Mouse (Mus musculus): ENCODE data around the gene Hs6st1. TPM values are rescaled to one million over a fixed set of nuclear protein-coding genes. Genes with fewer than 3 reads are reported as not detected.

The Hs6st1 gene
- polyA plus RNA-seq, 1 experiment = 66.6 TPM

DNA sequence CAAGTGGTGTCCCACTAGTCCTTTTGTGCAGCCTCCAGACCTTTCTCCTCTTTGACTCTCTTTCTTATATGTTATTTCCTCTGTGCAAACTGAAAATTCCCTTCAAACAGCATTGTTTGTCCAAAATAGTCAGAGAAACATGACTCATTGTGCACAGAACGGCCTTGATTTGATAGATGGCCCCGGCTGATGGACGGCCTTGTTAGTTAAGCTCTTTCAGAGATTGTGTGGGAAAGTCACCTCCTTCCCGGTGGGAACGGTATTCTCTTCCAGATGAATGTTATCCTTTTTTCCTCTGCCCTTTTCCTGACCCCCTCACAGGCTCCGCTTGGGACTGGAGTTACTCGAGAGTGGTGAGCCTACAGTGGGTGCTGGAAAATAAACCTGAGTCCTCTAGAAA is 56.9 kb downstream of the Hs6st1 start:
- H3K36me3 ChIP-seq (ENCODE audit: control insufficient read depth, insufficient read depth) = no peaks in the 10 kb centered on the region
- H3K27me3 ChIP-seq (ENCODE audit: control insufficient read depth, insufficient read depth, insufficient read length) = no peaks in the 10 kb centered on the region
- no peaks in the 10 kb centered on the region for H3K79me2 ChIP-seq (ENCODE audit: control insufficient read depth, insufficient read depth)
- no peak overlapping the region for H3ac ChIP-seq (ENCODE audit: control insufficient read depth, insufficient read length)
- H3K4me2 ChIP-seq (ENCODE audit: low read depth) = no peak overlapping the region
- TF ChIP-seq TCF3 (IDR thresholded peaks at IDR 0.05; ENCODE audit: insufficient read length, low read depth) (no peak), E2F4 (IDR thresholded peaks at IDR 0.05; ENCODE audit: insufficient read depth) (no peak), USF1 (IDR thresholded peaks at IDR 0.05; ENCODE audit: low read depth) (no peak), MYOG (IDR thresholded peaks at IDR 0.05; ENCODE audit: control insufficient read depth in 1 of 3, insufficient read depth in 1 of 3, insufficient read length in 2 of 3, low read depth in 2 of 3) (no peak), CEBPB (IDR thresholded peaks at IDR 0.05; ENCODE audit: insufficient read depth, poor library complexity, severe bottlenecking) (no peak), REST (IDR thresholded peaks at IDR 0.05; ENCODE audit: insufficient read depth, insufficient read length) (no peak), SRF (IDR thresholded peaks at IDR 0.05; ENCODE audit: control insufficient read depth, insufficient read length, low read depth) (no peak), POLR2A (IDR thresholded peaks at IDR 0.05; ENCODE audit: insufficient read length, low read depth) (no peak), POLR2AphosphoS2 (IDR thresholded peaks at IDR 0.05; ENCODE audit: insufficient read length, low read depth) (no peak), MAX (IDR thresholded peaks at IDR 0.05; ENCODE audit: low read depth) (no peak), TCF12 (IDR thresholded peaks at IDR 0.05; ENCODE audit: insufficient read depth, poor library complexity, severe bottlenecking) (no peak), MYOD1 (IDR thresholded peaks at IDR 0.05; ENCODE audit: control insufficient read depth in 1 of 3, insufficient read length in 2 of 3, low read depth in 2 of 3) (no peak)
- no peak overlapping the region for H3K4me3 ChIP-seq

DNA sequence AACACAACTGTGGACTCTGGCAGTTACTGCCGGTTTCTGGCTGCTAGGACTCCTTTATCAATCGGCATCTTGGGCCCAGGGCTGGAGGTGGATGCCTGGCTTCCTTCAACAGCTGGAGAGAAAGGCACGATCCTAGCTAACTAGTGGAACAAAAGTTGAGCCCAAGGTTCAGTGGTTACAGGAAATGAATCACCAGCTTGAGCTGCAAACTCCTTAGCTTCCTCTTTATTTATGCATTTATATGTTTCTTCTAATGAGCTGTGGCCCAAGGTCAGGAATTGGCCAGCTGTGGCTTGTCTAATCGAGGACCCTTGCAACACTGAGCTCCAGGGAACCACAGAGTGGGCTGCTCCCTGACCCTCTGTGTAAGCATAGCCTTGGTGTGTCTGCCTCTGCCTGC is 60.9 kb downstream of the Hs6st1 start:
- Histone ChIP-seq H3K79me2 (ENCODE audit: control insufficient read depth, insufficient read depth) (no peaks in the 10 kb centered on the region), H3K4me3 (no peak overlapping the region), H3K27me3 (ENCODE audit: control insufficient read depth, insufficient read depth, insufficient read length) (no peaks in the 10 kb centered on the region), H3ac (ENCODE audit: control insufficient read depth, insufficient read length) (no peak overlapping the region), H3K4me2 (ENCODE audit: low read depth) (peak overlapping the region; percentile 26), H3K36me3 (ENCODE audit: control insufficient read depth, insufficient read depth) (no peaks in the 10 kb centered on the region)
- TF ChIP-seq CEBPB (IDR thresholded peaks at IDR 0.05; ENCODE audit: insufficient read depth, poor library complexity, severe bottlenecking) = no peak
- TF ChIP-seq MYOD1 (IDR thresholded peaks at IDR 0.05; ENCODE audit: control insufficient read depth in 1 of 3, insufficient read length in 2 of 3, low read depth in 2 of 3) = no peak
- TF ChIP-seq MAX (IDR thresholded peaks at IDR 0.05; ENCODE audit: low read depth) = no peak
- no peak for TF ChIP-seq TCF12 (IDR thresholded peaks at IDR 0.05; ENCODE audit: insufficient read depth, poor library complexity, severe bottlenecking)
- TF ChIP-seq E2F4 (IDR thresholded peaks at IDR 0.05; ENCODE audit: insufficient read depth) = no peak
- TF ChIP-seq USF1 (IDR thresholded peaks at IDR 0.05; ENCODE audit: low read depth) = no peak
- no peak for TF ChIP-seq REST (IDR thresholded peaks at IDR 0.05; ENCODE audit: insufficient read depth, insufficient read length)
- TF ChIP-seq POLR2AphosphoS2 (IDR thresholded peaks at IDR 0.05; ENCODE audit: insufficient read length, low read depth) = no peak
- no peak for TF ChIP-seq MYOG (IDR thresholded peaks at IDR 0.05; ENCODE audit: control insufficient read depth in 1 of 3, insufficient read depth in 1 of 3, insufficient read length in 2 of 3, low read depth in 2 of 3)
- no peak for TF ChIP-seq SRF (IDR thresholded peaks at IDR 0.05; ENCODE audit: control insufficient read depth, insufficient read length, low read depth)
- TF ChIP-seq TCF3 (IDR thresholded peaks at IDR 0.05; ENCODE audit: insufficient read length, low read depth) = no peak
- no peak for TF ChIP-seq POLR2A (IDR thresholded peaks at IDR 0.05; ENCODE audit: insufficient read length, low read depth)

DNA sequence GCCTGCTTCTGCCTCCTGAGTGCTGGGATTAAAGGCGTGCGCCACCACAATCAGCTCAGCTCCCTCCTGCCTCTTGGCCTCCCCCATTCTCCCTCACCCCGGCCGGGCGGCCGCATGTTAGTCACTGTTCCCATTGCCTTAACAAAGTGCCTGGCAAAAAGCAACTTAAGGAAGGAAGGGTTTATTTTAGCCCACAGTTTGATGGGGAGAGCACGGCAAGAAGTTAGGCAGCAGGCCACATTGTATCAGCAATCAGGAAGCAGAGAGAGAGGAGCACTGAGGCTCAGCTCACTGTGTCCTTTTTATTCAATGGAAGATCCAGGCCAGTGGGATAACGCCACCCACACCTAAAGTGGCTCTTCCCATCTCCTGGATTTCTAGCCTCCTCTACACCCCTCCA is 61.7 kb downstream of the Hs6st1 start:
- Histone ChIP-seq H3ac (ENCODE audit: control insufficient read depth, insufficient read length) (no peak overlapping the region), H3K79me2 (ENCODE audit: control insufficient read depth, insufficient read depth) (no peaks in the 10 kb centered on the region), H3K4me3 (no peak overlapping the region), H3K27me3 (ENCODE audit: control insufficient read depth, insufficient read depth, insufficient read length) (no peaks in the 10 kb centered on the region), H3K36me3 (ENCODE audit: control insufficient read depth, insufficient read depth) (no peaks in the 10 kb centered on the region), H3K4me2 (ENCODE audit: low read depth) (peak overlapping the region; percentile 40)
- TF ChIP-seq MYOG (IDR thresholded peaks at IDR 0.05; ENCODE audit: control insufficient read depth in 1 of 3, insufficient read depth in 1 of 3, insufficient read length in 2 of 3, low read depth in 2 of 3) = no peak
- no peak for TF ChIP-seq TCF12 (IDR thresholded peaks at IDR 0.05; ENCODE audit: insufficient read depth, poor library complexity, severe bottlenecking)
- no peak for TF ChIP-seq MAX (IDR thresholded peaks at IDR 0.05; ENCODE audit: low read depth)
- TF ChIP-seq REST (IDR thresholded peaks at IDR 0.05; ENCODE audit: insufficient read depth, insufficient read length) = no peak
- no peak for TF ChIP-seq POLR2A (IDR thresholded peaks at IDR 0.05; ENCODE audit: insufficient read length, low read depth)
- no peak for TF ChIP-seq POLR2AphosphoS2 (IDR thresholded peaks at IDR 0.05; ENCODE audit: insufficient read length, low read depth)

DNA sequence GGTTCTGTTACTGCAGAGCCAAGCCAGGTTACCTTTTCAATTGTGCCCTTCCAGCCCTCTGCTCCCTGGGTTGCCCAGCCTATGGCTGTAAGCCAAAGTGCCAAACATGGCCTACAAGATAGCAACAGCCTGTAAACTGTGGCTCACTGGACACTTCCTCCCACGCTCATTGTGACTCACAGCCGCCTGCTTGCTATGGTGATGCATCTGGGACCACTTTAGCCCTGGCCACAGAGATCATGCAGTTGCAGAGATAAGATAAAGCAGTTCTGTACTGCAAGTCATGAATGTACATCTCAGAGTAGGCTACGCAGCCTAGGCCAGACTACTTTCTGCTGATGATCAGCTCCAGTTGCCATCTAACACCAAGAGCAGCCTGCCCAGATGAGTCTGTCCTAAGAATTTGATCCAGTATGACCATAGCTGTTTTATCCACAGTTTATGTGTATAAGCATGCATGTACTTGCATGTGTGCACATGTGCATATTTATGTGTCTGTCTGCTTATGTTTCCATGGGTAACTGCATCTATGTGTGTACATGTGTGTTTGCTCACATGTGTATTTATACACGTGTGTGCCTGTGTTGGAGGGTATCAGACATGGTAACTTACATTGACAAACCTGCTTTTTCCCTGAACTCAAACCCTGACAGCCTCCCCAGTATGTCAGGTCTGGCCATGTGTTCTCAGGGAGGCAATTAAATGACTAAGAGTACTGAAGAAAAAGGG is 62.3 kb downstream of the Hs6st1 start:
- Histone ChIP-seq H3K36me3 (ENCODE audit: control insufficient read depth, insufficient read depth) (no peaks in the 10 kb centered on the region), H3K4me2 (ENCODE audit: low read depth) (peak overlapping the region; percentile 40), H3K27me3 (ENCODE audit: control insufficient read depth, insufficient read depth, insufficient read length) (no peaks in the 10 kb centered on the region), H3K4me3 (no peak overlapping the region), H3ac (ENCODE audit: control insufficient read depth, insufficient read length) (no peak overlapping the region), H3K79me2 (ENCODE audit: control insufficient read depth, insufficient read depth) (no peaks in the 10 kb centered on the region)
- peak in 2 of 3 experiments; percentile 39 to 77 for TF ChIP-seq MYOD1 (IDR thresholded peaks at IDR 0.05; ENCODE audit: control insufficient read depth in 1 of 3, insufficient read length in 2 of 3, low read depth in 2 of 3)
- no peak for TF ChIP-seq MAX (IDR thresholded peaks at IDR 0.05; ENCODE audit: low read depth)
- no peak for TF ChIP-seq POLR2A (IDR thresholded peaks at IDR 0.05; ENCODE audit: insufficient read length, low read depth)
- no peak for TF ChIP-seq POLR2AphosphoS2 (IDR thresholded peaks at IDR 0.05; ENCODE audit: insufficient read length, low read depth)
- peak in 2 of 3 experiments; percentile 21 to 38 for TF ChIP-seq MYOG (IDR thresholded peaks at IDR 0.05; ENCODE audit: control insufficient read depth in 1 of 3, insufficient read depth in 1 of 3, insufficient read length in 2 of 3, low read depth in 2 of 3)
- peak; percentile 75 for TF ChIP-seq SRF (IDR thresholded peaks at IDR 0.05; ENCODE audit: control insufficient read depth, insufficient read length, low read depth)
- TF ChIP-seq TCF12 (IDR thresholded peaks at IDR 0.05; ENCODE audit: insufficient read depth, poor library complexity, severe bottlenecking) = peak; percentile 44

Data from myocyte (in vitro differentiated cells).